Mouse (Mus musculus) limb, embryonic 15.5 days (tissue): ENCODE results near the gene Dmd. TPM values are rescaled to one million over a fixed set of nuclear protein-coding genes. Genes with fewer than 3 reads are reported as not detected.

Source experiments
- ATAC-seq: fragments of 200-750 bp; cut with Nextera tagmentation; 2 replicates; pipeline ENCODE4 v1.8.0; 2017; ENCODE audit warnings: low read depth, moderate TSS enrichment; ENCODE audit not compliant: insufficient number of reproducible peaks, low FRiP score, low TSS enrichment
- H3K27ac ChIP-seq: fragments of 300-500 bp; sonication (generic); 2 replicates; pipeline ENCODE4 v1.5.1; 2015; ENCODE audit warnings: moderate library complexity, mild to moderate bottlenecking, inconsistent platforms
- H3K27me3 ChIP-seq: fragments of 300-500 bp; sonication (generic); 2 replicates; pipeline ENCODE4 v1.6.1; 2015; ENCODE audit warnings: inconsistent platforms
- H3K36me3 ChIP-seq: fragments of 300-500 bp; sonication (generic); 2 replicates; pipeline ENCODE4 v1.6.1; 2015; ENCODE audit warnings: inconsistent platforms
- H3K4me1 ChIP-seq: fragments of 300-500 bp; sonication (generic); 2 replicates; pipeline ENCODE4 v1.6.1; 2015; ENCODE audit warnings: inconsistent platforms
- H3K4me2 ChIP-seq: fragments of 300-500 bp; sonication (generic); 2 replicates; pipeline ENCODE4 v1.6.1; 2015; ENCODE audit warnings: mild to moderate bottlenecking, inconsistent platforms
- H3K4me3 ChIP-seq: fragments of 300-500 bp; sonication (generic); 2 replicates; pipeline ENCODE4 v1.5.1; 2015; ENCODE audit warnings: mild to moderate bottlenecking, inconsistent platforms
- H3K9ac ChIP-seq: fragments of 300-500 bp; sonication (generic); 2 replicates; pipeline ENCODE4 v1.6.1; 2015; ENCODE audit warnings: inconsistent platforms
- H3K9me3 ChIP-seq: fragments of 300-500 bp; sonication (generic); 2 replicates; pipeline ENCODE4 v1.6.1; 2016; ENCODE audit warnings: inconsistent platforms
- WGBS: fragments of 180-500 bp; shearing (Covaris S2); methylation state at CpG from one replicate; pipeline ENCODE4 v1.1.7; 2015; 5-methylcytosine and 5-hydroxymethylcytosine counted together
- polyA plus RNA-seq: library from polyadenylated mRNA; unstranded; fragments of >200 nt; fragmentation: Nextera tagmentation; extraction: Ambion mirVana; gene quantifications from 2 replicates; pipeline ENCODE4 v1.2.1, GENCODE M21; 2015

Dmd gene
- polyA plus RNA-seq, 1 experiment from 2014 or later: 22.3 TPM

GRCm38 (mm10) chrX:84436556-84436955 lies 1487.9 kb downstream of the Dmd start:
- H3K27ac ChIP-seq: no peak overlapping the region
- no peak overlapping the region for H3K4me3 ChIP-seq
- H3K9ac ChIP-seq: no peak overlapping the region
- no peaks in the 10 kb centered on the region for H3K36me3 ChIP-seq
- no peak for ATAC-seq
- 77% methylated on average over 4 of the region's 4 CpGs for WGBS
- no peak overlapping the region for H3K4me2 ChIP-seq
- H3K9me3 ChIP-seq: no peaks in the 10 kb centered on the region
- no peaks in the 10 kb centered on the region for H3K27me3 ChIP-seq
- H3K4me1 ChIP-seq: no peaks in the 10 kb centered on the region

DNA sequence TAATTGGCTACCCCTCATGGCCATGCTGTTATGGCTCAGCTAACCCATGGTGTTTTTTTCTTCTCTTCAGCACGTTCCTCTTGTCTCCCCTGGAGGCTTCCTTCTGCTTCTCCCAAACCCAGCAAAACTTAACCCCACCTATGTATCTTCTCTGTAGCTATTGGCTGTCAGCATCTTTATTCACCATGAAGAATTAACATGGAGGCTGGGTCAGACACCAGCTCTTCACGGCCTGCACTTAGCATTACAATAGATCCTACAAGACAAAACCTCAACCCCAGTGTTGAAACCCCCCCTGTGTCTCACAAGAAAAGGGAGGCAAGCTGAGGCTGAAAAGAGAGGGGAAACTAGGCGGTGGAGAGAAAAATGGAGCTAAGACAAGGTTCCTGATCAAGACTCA lies 1494.3 kb downstream of the Dmd start:
- Histone ChIP-seq H3K4me3 (no peak overlapping the region), H3K4me2 (no peak overlapping the region), H3K9ac (no peak overlapping the region), H3K27me3 (no peaks in the 10 kb centered on the region), H3K4me1 (no peaks in the 10 kb centered on the region), H3K9me3 (no peaks in the 10 kb centered on the region), H3K27ac (no peak overlapping the region), H3K36me3 (no peaks in the 10 kb centered on the region)
- WGBS: 67% methylated on average over 3 of the region's 3 CpGs
- no peak for ATAC-seq

GRCm38 (mm10) chrX:84443985-84444384 lies 1495.3 kb downstream of the Dmd start:
- H3K9ac ChIP-seq: no peak overlapping the region
- H3K27ac ChIP-seq: no peak overlapping the region
- no peaks in the 10 kb centered on the region for H3K36me3 ChIP-seq
- no peaks in the 10 kb centered on the region for H3K27me3 ChIP-seq
- 55% methylated on average over 3 of the region's 3 CpGs for WGBS
- no peak for ATAC-seq
- no peak overlapping the region for H3K4me2 ChIP-seq
- H3K4me3 ChIP-seq: no peak overlapping the region
- H3K4me1 ChIP-seq: no peaks in the 10 kb centered on the region
- no peaks in the 10 kb centered on the region for H3K9me3 ChIP-seq

DNA sequence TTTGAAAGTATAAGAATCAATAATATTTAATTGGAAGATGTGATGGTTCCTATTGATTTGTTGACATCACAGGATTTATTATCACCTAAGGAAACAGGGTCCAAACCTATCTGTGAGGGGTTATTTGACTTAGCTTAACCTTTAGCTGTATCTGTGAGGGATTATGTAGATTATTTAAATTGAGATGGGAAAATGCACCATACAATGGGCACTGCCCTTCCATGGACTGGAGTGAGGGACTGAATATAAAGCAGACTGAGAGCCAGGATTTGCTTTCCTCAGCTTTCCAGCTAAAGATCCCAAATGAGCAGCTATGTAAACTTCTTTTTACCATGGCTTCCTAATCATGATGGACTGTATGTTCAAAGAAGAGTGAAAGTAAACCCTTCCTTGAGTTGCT lies 1496.0 kb downstream of the Dmd start:
- H3K9me3 ChIP-seq: no peaks in the 10 kb centered on the region
- no peaks in the 10 kb centered on the region for H3K27me3 ChIP-seq
- H3K27ac ChIP-seq: no peak overlapping the region
- H3K9ac ChIP-seq: no peak overlapping the region
- no peaks in the 10 kb centered on the region for H3K4me1 ChIP-seq
- no peak for ATAC-seq
- H3K36me3 ChIP-seq: no peaks in the 10 kb centered on the region
- no peak overlapping the region for H3K4me2 ChIP-seq
- H3K4me3 ChIP-seq: no peak overlapping the region

GRCm38 (mm10) chrX:84454473-84454872 lies 1505.8 kb downstream of the Dmd start:
- Histone ChIP-seq H3K27ac (no peak overlapping the region), H3K4me2 (no peak overlapping the region), H3K36me3 (no peaks in the 10 kb centered on the region), H3K4me1 (no peaks in the 10 kb centered on the region), H3K27me3 (no peaks in the 10 kb centered on the region), H3K9me3 (no peaks in the 10 kb centered on the region), H3K9ac (no peak overlapping the region), H3K4me3 (no peak overlapping the region)
- ATAC-seq: no peak
- 83% methylated on average over 1 of the region's 1 CpGs for WGBS

DNA sequence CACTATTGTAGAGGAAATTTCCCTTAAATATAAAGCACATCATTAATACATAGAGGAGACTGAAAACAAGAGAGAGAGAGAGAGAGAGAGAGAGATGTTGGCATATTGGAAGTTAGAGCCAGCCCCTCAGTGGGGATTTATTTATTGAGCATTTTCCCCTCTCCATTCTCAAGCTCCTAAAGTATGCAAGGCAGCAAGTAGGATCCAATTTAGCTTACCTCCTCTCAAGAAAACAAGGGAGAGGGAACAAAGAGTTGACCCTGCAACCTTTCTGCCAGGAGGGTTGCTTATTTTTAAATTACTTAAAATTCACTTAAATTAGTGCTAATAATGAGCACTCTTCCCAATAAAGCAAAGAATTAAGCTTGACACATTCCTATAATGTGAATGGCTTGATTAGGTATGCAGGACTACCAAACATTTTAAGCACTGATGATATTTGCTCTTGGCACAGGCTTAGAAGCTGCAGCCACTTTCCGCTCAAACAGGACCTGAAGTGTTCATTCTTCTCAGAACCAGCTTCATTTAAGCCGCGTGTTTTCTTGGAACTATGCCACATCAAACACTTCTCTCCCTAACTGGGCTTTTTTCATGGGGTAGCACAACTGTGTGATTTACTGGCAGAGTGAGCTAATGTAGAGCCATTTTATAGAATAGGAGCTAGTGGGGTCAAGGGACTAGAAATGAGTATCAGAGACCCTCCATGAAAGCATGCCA lies 1566.1 kb downstream of the Dmd start:
- H3K9me3 ChIP-seq: no peaks in the 10 kb centered on the region
- no peaks in the 10 kb centered on the region for H3K4me1 ChIP-seq
- no peak for ATAC-seq
- H3K4me2 ChIP-seq: no peak overlapping the region
- no peak overlapping the region for H3K4me3 ChIP-seq
- no peak overlapping the region for H3K9ac ChIP-seq
- WGBS: 58% methylated on average over 3 of the region's 3 CpGs
- H3K36me3 ChIP-seq: no peaks in the 10 kb centered on the region
- H3K27ac ChIP-seq: no peak overlapping the region
- H3K27me3 ChIP-seq: no peaks in the 10 kb centered on the region

DNA sequence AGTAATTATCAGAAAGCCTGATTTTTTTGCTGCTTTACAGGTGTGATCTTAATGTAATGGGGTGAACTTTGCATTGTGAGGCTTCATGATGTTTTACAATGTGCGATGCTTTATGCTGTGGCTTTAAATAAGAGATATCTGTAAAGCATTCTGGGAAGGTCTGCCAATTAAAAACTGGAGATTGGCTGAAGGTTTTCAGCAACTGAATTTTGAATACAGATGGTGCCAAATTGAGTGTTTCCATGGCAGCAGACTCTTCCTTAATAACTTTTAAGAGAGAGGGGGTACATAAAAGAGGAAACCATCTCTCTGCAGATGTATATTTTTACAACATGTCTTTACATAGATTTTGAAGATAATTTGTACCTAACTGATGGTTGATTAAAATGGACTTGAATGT lies 1603.3 kb downstream of the Dmd start:
- Histone ChIP-seq H3K27ac (no peak overlapping the region), H3K4me3 (no peak overlapping the region), H3K27me3 (no peaks in the 10 kb centered on the region), H3K4me1 (no peaks in the 10 kb centered on the region), H3K9ac (no peak overlapping the region), H3K9me3 (no peaks in the 10 kb centered on the region), H3K36me3 (no peaks in the 10 kb centered on the region), H3K4me2 (no peak overlapping the region)
- ATAC-seq: no peak
- 71% methylated on average over 1 of the region's 1 CpGs for WGBS

DNA sequence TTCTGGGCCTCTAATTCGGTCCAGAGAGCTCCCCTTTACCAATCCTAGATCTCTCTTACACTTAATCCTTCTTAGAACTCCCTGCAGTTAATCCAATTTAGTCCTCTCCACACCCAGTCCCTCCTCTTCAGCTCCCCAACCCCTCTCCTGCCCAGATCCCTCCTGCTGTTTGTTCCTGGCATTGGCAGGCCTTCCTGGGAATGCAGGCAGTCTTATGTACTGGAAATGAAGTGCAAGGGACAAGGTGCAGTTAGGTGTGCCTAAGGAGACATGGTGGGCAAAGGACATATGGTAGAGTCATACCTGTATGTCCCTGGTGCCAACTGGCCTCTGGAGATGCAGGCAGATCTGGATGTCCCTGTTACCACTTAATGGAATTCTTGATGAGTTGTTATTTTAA lies 1604.8 kb downstream of the Dmd start:
- Histone ChIP-seq H3K36me3 (no peaks in the 10 kb centered on the region), H3K4me3 (no peak overlapping the region), H3K27me3 (no peaks in the 10 kb centered on the region), H3K4me1 (no peaks in the 10 kb centered on the region), H3K9ac (no peak overlapping the region), H3K4me2 (no peak overlapping the region), H3K9me3 (no peaks in the 10 kb centered on the region), H3K27ac (no peak overlapping the region)
- WGBS: 28% methylated on average over 1 of the region's 1 CpGs
- no peak for ATAC-seq

DNA sequence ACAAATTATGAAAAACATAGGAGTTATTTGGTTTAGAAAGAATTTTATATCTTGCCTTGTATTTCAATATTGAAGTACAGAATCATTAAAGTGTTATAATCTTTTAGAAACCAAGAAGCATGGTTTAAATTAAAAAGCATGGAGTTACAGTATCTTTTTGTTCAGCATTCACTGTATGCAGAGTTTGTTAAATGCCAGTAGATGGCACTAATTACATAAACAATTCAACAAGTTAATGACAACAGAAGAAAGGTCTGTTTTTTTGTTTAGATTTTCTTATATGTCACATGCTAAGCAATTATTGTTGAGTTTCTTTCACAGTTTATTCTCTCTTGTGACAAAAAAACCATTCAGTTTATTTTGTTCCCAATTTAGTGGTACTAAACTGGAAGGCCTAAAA lies 1649.8 kb downstream of the Dmd start:
- ATAC-seq: no peak
- H3K4me2 ChIP-seq: no peak overlapping the region
- H3K36me3 ChIP-seq: no peaks in the 10 kb centered on the region
- no peak overlapping the region for H3K4me3 ChIP-seq
- H3K9me3 ChIP-seq: no peaks in the 10 kb centered on the region
- H3K9ac ChIP-seq: no peak overlapping the region
- no peaks in the 10 kb centered on the region for H3K27me3 ChIP-seq
- no peaks in the 10 kb centered on the region for H3K4me1 ChIP-seq
- H3K27ac ChIP-seq: no peak overlapping the region

DNA sequence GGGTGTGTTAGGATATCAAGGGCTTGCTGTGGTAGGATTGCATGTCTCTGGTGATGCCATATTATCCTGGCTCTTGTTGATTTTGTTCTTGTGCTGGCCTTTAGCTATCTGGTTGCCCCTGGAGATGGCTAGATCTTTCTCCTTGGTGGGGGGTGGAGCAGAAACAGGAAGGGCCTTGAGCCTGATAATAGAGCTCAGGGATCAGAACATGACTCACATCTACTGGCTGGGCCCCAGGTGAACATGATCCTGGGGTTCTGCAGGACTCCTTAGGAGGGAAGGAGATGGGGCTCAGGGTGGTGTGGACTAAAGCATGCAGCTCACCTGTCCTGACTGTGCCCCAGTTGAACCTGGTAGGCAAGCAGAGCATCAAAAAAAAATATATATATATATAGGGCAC lies 1691.8 kb downstream of the Dmd start:
- Histone ChIP-seq H3K27ac (no peak overlapping the region), H3K4me2 (no peak overlapping the region), H3K9ac (no peak overlapping the region), H3K36me3 (no peaks in the 10 kb centered on the region), H3K27me3 (no peaks in the 10 kb centered on the region), H3K4me1 (no peaks in the 10 kb centered on the region), H3K9me3 (no peaks in the 10 kb centered on the region), H3K4me3 (no peak overlapping the region)
- ATAC-seq: no peak

- no peaks in the 10 kb centered on the region for H3K27me3 ChIP-seq
- no peak for ATAC-seq
- H3K4me2 ChIP-seq: no peak overlapping the region
- no peak overlapping the region for H3K27ac ChIP-seq
- no peak overlapping the region for H3K4me3 ChIP-seq
- no peaks in the 10 kb centered on the region for H3K4me1 ChIP-seq
- no peaks in the 10 kb centered on the region for H3K36me3 ChIP-seq
- H3K9me3 ChIP-seq: no peaks in the 10 kb centered on the region
- no peak overlapping the region for H3K9ac ChIP-seq
- 46% methylated on average over 4 of the region's 4 CpGs for WGBS
Measured at GRCm38 (mm10) chrX:84747683-84748082, 1799.0 kb downstream of the Dmd start.

DNA sequence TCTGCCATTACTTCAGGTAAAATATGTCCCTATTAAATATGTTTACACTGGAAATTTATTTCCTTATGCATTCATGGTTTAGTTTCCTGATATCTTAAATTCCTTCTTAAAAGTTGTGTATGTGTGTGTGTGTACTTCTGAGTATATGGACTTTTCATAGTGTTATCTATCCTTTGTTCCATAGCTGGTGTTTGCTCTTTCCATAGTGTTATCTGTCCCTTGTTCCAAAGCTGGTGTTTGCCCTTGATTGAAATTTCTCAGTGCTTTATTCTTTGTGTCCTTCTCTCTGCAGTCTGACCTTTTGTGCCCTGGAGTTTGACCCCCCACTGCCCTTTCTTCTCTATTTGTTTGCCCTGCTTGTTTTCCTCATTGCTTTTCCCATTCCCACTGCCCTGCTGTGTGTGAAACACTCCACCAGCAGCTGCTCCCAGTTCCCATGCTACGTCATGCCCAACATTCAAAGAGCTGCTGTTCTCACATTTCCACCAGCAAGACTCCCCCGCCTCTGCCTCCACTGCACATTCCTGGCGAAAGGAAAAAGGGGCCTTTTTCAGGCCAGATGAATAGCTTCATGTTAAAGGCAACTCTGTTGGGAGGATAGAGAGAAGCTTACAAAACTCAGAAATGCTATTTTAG lies 1911.5 kb downstream of the Dmd start:
- Histone ChIP-seq H3K27me3 (no peaks in the 10 kb centered on the region), H3K9ac (no peak overlapping the region), H3K36me3 (no peaks in the 10 kb centered on the region), H3K4me1 (no peaks in the 10 kb centered on the region), H3K4me2 (no peak overlapping the region), H3K4me3 (no peak overlapping the region), H3K9me3 (no peaks in the 10 kb centered on the region), H3K27ac (no peak overlapping the region)
- WGBS: 37% methylated on average over 3 of the region's 3 CpGs
- ATAC-seq: no peak

- WGBS: 67% methylated on average over 4 of the region's 4 CpGs
Measured at GRCm38 (mm10) chrX:84873090-84873489, 1924.4 kb downstream of the Dmd start.

More at GRCm38 (mm10) chrX:84873090-84873489, 1924.4 kb downstream of the Dmd start:
- Histone ChIP-seq H3K4me1 (no peaks in the 10 kb centered on the region), H3K27ac (no peak overlapping the region), H3K4me3 (no peak overlapping the region), H3K27me3 (no peaks in the 10 kb centered on the region), H3K36me3 (no peaks in the 10 kb centered on the region), H3K9ac (no peak overlapping the region), H3K4me2 (no peak overlapping the region), H3K9me3 (no peaks in the 10 kb centered on the region)
- no peak for ATAC-seq
